Mouse (Mus musculus) lung, embryonic 15.5 days (tissue): Measurements from ENCODE around the gene Rpl10a. TPM values are rescaled to one million over a fixed set of nuclear protein-coding genes. Genes with fewer than 3 reads are reported as not detected.
"Not testable (repeated sequence)": the region's sequence is repeated elsewhere in the genome, so short reads cannot be mapped to it uniquely, and the experiment has no call there.

Experiments
- ATAC-seq: fragments of 200-750 bp; cut with Nextera tagmentation; 2 replicates; pipeline ENCODE4 v1.8.0; 2017; ENCODE audit warnings: moderate number of reproducible peaks, borderline replicate concordance; ENCODE audit not compliant: low FRiP score, low TSS enrichment; ENCODE audit errors: extremely low read depth
- H3K27ac ChIP-seq: fragments of 300-500 bp; sonication (generic); 2 replicates; pipeline ENCODE4 v1.5.1; 2015; ENCODE audit warnings: moderate library complexity, mild to moderate bottlenecking, inconsistent platforms
- H3K27me3 ChIP-seq: fragments of 300-500 bp; sonication (generic); 2 replicates; pipeline ENCODE4 v1.6.1; 2015; ENCODE audit warnings: inconsistent platforms
- H3K36me3 ChIP-seq: fragments of 300-500 bp; sonication (generic); 2 replicates; pipeline ENCODE4 v1.6.1; 2015; ENCODE audit warnings: inconsistent platforms
- H3K4me1 ChIP-seq: fragments of 300-500 bp; sonication (generic); 2 replicates; pipeline ENCODE4 v1.6.1; 2015; ENCODE audit warnings: inconsistent platforms
- H3K4me2 ChIP-seq: fragments of 300-500 bp; sonication (generic); 2 replicates; pipeline ENCODE4 v1.6.1; 2015; ENCODE audit warnings: inconsistent platforms, mild to moderate bottlenecking, moderate library complexity
- H3K4me3 ChIP-seq: fragments of 300-500 bp; sonication (generic); 2 replicates; pipeline ENCODE4 v1.5.1; 2015; ENCODE audit warnings: mild to moderate bottlenecking, inconsistent platforms
- H3K9ac ChIP-seq: fragments of 300-500 bp; sonication (generic); 2 replicates; pipeline ENCODE4 v1.6.1; 2015; ENCODE audit warnings: inconsistent platforms
- H3K9me3 ChIP-seq: fragments of 300-500 bp; sonication (generic); 2 replicates; pipeline ENCODE4 v1.6.1; 2016; ENCODE audit warnings: inconsistent platforms
- WGBS: fragments of 180-500 bp; shearing (Covaris S2); methylation state at CpG from one replicate; pipeline ENCODE4 v1.1.7; 2015; 5-methylcytosine and 5-hydroxymethylcytosine counted together
- polyA plus RNA-seq: library from polyadenylated mRNA; unstranded; fragments of >200 nt; fragmentation: Nextera tagmentation; extraction: Ambion mirVana; gene quantifications from 2 replicates; pipeline ENCODE4 v1.2.1, GENCODE M21; 2015

The Rpl10a gene
- polyA plus RNA-seq, 1 experiment from 2014 or later: 606 TPM

GRCm38 (mm10) chr17:28325751-28326150 is 2.5 kb upstream of the Rpl10a start:
- Histone ChIP-seq H3K36me3 (peaks cover 34% of the 10 kb centered on the region; the same call in 1 of the 2 replicates), H3K27ac (no peak overlapping the region), H3K4me3 (no peak overlapping the region), H3K4me2 (no peak overlapping the region), H3K4me1 (peaks cover 23% of the 10 kb centered on the region), H3K9me3 (no peaks in the 10 kb centered on the region), H3K9ac (no peak overlapping the region), H3K27me3 (no peaks in the 10 kb centered on the region)
- WGBS: 89% methylated on average over 8 of the region's 8 CpGs
- ATAC-seq: no peak

DNA sequence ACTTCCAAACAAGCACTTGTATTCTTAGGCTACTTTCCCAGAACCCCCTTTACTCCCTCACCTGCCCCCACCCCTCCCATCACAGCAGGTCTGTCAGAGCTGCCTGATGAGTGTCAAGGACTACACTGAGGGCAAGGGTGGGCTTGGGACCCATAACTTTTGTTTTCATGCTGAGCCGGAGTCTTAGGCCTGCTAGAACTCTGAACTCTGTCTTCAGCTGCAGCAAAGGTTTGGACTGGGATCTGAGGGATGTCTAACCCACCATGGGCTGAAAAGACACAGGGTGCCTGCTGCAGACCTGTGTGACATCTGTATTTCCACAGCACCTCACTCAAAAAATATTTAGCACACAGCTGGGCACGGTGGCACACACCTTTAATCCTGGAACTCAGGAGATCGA is 1.3 kb upstream of the Rpl10a start:
- ATAC-seq: no peak
- Histone ChIP-seq H3K4me3 (no peak overlapping the region), H3K36me3 (peaks cover 41% of the 10 kb centered on the region), H3K27me3 (no peaks in the 10 kb centered on the region), H3K4me2 (no peak overlapping the region), H3K9me3 (no peaks in the 10 kb centered on the region), H3K9ac (0 out of 2 replicates have a peak overlapping the region, but pooled peaks have one; percentile 100), H3K27ac (no peak overlapping the region), H3K4me1 (peaks cover 33% of the 10 kb centered on the region)
- 70% methylated on average over 3 of the region's 3 CpGs for WGBS

DNA sequence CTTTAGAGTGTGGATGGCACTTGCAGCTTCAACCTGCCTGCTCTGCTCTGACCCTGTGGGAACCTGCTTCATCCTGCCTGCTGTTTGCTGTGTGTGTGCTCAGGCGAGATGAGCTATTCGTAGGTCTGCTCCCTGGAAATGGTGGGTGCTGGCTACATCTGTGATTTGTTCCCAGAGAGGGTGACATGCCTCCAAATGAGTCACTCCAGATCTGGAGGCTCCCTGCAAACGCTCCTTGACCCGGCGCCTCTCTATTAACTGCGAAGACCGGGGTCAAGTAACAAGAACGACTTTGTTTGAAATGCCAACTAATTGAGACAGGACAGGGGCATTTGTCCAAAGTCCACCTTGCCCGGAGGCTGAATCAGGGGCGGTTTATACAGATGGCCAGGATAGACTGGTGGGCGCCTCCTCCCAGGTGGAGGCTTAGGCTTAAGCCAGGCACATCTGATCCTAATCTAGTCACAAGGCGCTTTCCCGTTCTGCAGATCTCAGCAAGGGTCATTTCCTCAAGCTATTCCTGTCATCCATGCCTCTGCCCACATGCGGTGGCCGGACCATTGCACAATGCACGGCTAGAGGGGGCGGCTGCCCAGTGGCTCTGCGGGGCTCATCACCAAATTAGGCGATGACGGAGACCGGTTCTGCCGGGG is 472 bp upstream of the Rpl10a start:
- peak; percentile 64 for ATAC-seq
- WGBS: 9% methylated on average over 22 of the region's 22 CpGs
- peaks cover 41% of the 10 kb centered on the region for H3K4me1 ChIP-seq
- H3K36me3 ChIP-seq: peaks cover 41% of the 10 kb centered on the region
- H3K27ac ChIP-seq: peak overlapping the region; percentile 97
- peak overlapping the region; percentile 84 for H3K4me2 ChIP-seq
- peak overlapping the region; percentile 100 for H3K9ac ChIP-seq
- H3K4me3 ChIP-seq: peak overlapping the region; percentile 95
- no peaks in the 10 kb centered on the region for H3K27me3 ChIP-seq
- H3K9me3 ChIP-seq: no peaks in the 10 kb centered on the region

DNA sequence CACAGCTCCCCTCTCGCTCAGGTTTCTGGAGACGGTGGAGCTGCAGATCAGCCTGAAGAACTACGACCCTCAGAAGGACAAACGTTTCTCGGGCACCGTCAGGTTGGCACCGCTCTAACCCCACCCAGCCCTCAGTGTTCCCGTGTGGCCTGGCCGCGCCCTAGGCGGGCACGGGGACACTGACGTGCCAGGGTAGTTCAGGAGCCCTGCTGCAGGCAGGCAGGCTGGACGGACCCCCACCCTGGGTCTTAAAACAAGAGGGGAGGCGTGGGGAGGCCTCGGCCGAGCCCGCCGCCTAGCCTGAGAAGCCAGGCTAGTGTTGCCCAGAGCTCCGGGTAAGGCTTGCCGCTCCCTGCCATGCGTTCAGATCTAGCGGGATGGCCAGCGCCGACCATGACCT is 675 bp downstream of the Rpl10a start:
- Histone ChIP-seq H3K9ac (peak overlapping the region; percentile 100), H3K4me3 (peak overlapping the region; percentile 95), H3K4me2 (peak overlapping the region; percentile 84), H3K9me3 (no peaks in the 10 kb centered on the region), H3K36me3 (peaks cover 45% of the 10 kb centered on the region), H3K4me1 (peaks cover 52% of the 10 kb centered on the region), H3K27me3 (no peaks in the 10 kb centered on the region), H3K27ac (peak overlapping the region; percentile 97)
- under 1% methylated on average over 25 of the region's 25 CpGs for WGBS
- ATAC-seq: 0 out of 2 replicates have a peak, but pooled peaks have one; percentile 4

- no peaks in the 10 kb centered on the region for H3K9me3 ChIP-seq
- no peak for ATAC-seq
- no peaks in the 10 kb centered on the region for H3K27me3 ChIP-seq
- WGBS: 2% methylated on average over 4 of the region's 4 CpGs
- peak overlapping the region; percentile 100 for H3K9ac ChIP-seq
- peak overlapping the region; percentile 97 for H3K27ac ChIP-seq
- peaks cover 56% of the 10 kb centered on the region for H3K4me1 ChIP-seq
- peaks cover 41% of the 10 kb centered on the region for H3K36me3 ChIP-seq
- peak overlapping the region; percentile 84 for H3K4me2 ChIP-seq
- peak overlapping the region; percentile 95 for H3K4me3 ChIP-seq
These were observed 1.4 kb downstream of the Rpl10a start for GRCm38 (mm10) chr17:28329503-28330231.

- H3K9ac ChIP-seq: peak overlapping the region; percentile 100
- H3K4me2 ChIP-seq: peak overlapping the region; percentile 84
- H3K27me3 ChIP-seq: no peaks in the 10 kb centered on the region
- no peak for ATAC-seq
- peaks cover 56% of the 10 kb centered on the region for H3K4me1 ChIP-seq
- WGBS: 21% methylated on average over 2 of the region's 2 CpGs
- H3K27ac ChIP-seq: peak overlapping the region; percentile 97; the same call in 1 of the 2 replicates
- H3K9me3 ChIP-seq: no peaks in the 10 kb centered on the region
- H3K4me3 ChIP-seq: peak overlapping the region; percentile 95
- peaks cover 42% of the 10 kb centered on the region for H3K36me3 ChIP-seq
These were observed 1.9 kb downstream of the Rpl10a start for GRCm38 (mm10) chr17:28330232-28330546.

- Histone ChIP-seq H3K4me3 (peak overlapping the region; percentile 95; the same call in 1 of the 2 replicates), H3K4me1 (peaks cover 56% of the 10 kb centered on the region), H3K27ac (peak overlapping the region; percentile 21; the same call in 1 of the 2 replicates), H3K4me2 (peak overlapping the region; percentile 84; the same call in 1 of the 2 replicates), H3K36me3 (peaks cover 46% of the 10 kb centered on the region)
- H3K9ac ChIP-seq, ATAC-seq, H3K27me3 ChIP-seq, H3K9me3 ChIP-seq: not testable (repeated sequence)
- WGBS: 32% methylated on average over 8 of the region's 8 CpGs
These were observed 2.3 kb downstream of the Rpl10a start for GRCm38 (mm10) chr17:28330590-28330989.

GRCm38 (mm10) chr17:28331241-28332112 is 3.2 kb downstream of the Rpl10a start:
- Histone ChIP-seq H3K4me2 (peak overlapping the region; percentile 84; the same call in 1 of the 2 replicates), H3K9me3 (no peaks in the 10 kb centered on the region), H3K27ac (peak overlapping the region; percentile 71; the same call in 1 of the 2 replicates), H3K4me3 (no peak overlapping the region), H3K27me3 (no peaks in the 10 kb centered on the region), H3K36me3 (peaks cover 52% of the 10 kb centered on the region), H3K9ac (no peak overlapping the region), H3K4me1 (peaks cover 56% of the 10 kb centered on the region)
- 31% methylated on average over 5 of the region's 7 CpGs for WGBS
- no peak for ATAC-seq

DNA sequence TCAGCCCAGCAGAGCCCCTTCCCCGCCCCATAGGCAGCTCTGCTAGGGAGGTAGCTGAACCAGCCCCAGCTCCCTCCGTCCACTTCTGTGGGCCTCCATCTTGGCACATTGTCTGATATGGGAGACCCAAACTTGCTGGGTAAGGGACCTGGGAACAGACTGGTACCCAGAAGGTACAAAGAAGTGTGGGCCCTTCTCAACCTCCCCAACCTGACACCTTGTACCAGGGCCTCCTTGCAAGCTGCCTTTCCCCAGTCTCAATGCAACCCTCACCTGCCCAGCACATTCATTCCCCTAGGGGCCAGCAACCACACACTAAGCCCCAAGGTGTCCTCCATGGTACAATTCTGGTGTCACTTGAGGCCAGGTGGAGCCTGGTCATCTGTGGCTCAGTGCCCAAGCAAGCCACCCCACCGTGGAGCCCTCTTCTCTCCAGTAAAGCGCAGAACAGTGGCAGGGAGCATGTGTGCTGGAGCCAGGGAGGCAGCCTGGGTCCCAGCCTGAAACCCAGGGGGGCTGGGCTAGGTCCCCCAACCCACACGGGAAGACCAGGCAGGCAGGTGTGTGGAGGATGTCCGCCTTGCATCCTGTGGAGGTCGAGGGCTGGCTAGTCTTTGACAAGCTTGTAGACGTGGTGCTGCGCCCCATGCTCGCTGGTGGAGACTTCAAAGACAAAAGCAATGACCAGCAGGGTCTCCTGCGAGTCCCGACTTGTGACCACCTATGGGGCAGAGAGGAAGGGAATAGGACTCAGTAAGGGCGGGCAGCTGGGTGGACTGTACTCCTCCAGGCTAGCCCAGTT is 4.0 kb downstream of the Rpl10a start:
- no peak overlapping the region for H3K4me3 ChIP-seq
- no peak overlapping the region for H3K4me2 ChIP-seq
- 46% methylated on average over 13 of the region's 13 CpGs for WGBS
- H3K27ac ChIP-seq: peak overlapping the region; percentile 71
- no peak overlapping the region for H3K9ac ChIP-seq
- H3K4me1 ChIP-seq: peaks cover 54% of the 10 kb centered on the region
- no peak for ATAC-seq
- H3K9me3 ChIP-seq: no peaks in the 10 kb centered on the region
- peaks cover 54% of the 10 kb centered on the region for H3K36me3 ChIP-seq
- H3K27me3 ChIP-seq: no peaks in the 10 kb centered on the region

DNA sequence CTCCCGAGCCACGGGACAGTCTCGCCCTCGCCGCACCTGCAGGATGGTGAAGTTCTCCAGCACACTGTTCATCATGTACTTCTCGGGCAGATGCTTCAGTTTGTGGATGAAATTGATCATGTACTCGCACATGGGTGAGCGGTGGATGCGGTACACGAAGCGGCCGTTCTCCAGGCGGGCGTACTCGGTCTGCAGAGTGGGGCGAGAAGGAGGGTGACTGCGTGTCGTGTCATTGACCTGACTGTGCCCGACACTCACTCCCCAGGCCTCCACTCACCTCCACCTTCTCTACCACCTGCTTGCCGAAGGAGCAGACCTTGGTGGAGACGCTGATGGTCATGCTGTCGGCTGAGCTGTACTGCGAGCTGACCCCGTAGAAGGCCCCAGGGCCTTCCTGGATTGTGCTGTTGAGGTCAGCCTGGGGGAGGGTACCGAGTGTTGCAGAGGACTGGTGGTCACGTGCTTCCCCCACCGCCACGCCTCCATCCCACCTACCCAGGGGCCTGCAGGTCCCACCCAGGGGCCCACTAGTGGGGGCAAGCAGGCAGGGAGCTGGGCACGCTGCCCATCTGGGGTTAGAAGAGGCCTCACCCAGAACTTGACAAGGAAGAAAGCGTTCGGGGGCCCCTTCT is 4.8 kb downstream of the Rpl10a start:
- Histone ChIP-seq H3K4me3 (no peak overlapping the region), H3K4me2 (no peak overlapping the region), H3K4me1 (peaks cover 47% of the 10 kb centered on the region), H3K27ac (peak overlapping the region; percentile 71), H3K9me3 (no peaks in the 10 kb centered on the region), H3K36me3 (peaks cover 61% of the 10 kb centered on the region), H3K9ac (no peak overlapping the region), H3K27me3 (no peaks in the 10 kb centered on the region)
- 46% methylated on average over 31 of the region's 31 CpGs for WGBS
- ATAC-seq: no peak
